Mouse (Mus musculus) embryonic facial prominence, embryonic 10.5 days (tissue): ENCODE measurements around the gene Apc2. TPM values are rescaled to one million over a fixed set of nuclear protein-coding genes. Genes with fewer than 3 reads are reported as not detected.

Source experiments
- DNase-seq: peaks from one replicate; pipeline ENCODE4 v3.0.0-alpha.2; 2017; ENCODE audit warnings: low spot score
- H3K27ac ChIP-seq: fragments of 300-500 bp; sonication (generic); replicated peaks from 2 replicates; pipeline ENCODE4 v1.5.1; 2016; ENCODE audit warnings: mild to moderate bottlenecking
- H3K27me3 ChIP-seq: fragments of 300-500 bp; sonication (generic); replicated peaks from 2 replicates; pipeline ENCODE4 v1.6.1; 2016; ENCODE audit warnings: low read depth, mild to moderate bottlenecking; ENCODE audit not compliant: poor library complexity, severe bottlenecking
- H3K36me3 ChIP-seq: fragments of 300-500 bp; sonication (generic); replicated peaks from 2 replicates; pipeline ENCODE4 v1.6.1; 2016; ENCODE audit warnings: mild to moderate bottlenecking, moderate library complexity
- H3K4me1 ChIP-seq: fragments of 300-500 bp; sonication (generic); 2 replicates; pipeline ENCODE4 v1.6.1; 2016
- H3K4me3 ChIP-seq: fragments of 300-500 bp; sonication (generic); 2 replicates; pipeline ENCODE4 v1.5.1; 2016; ENCODE audit warnings: mild to moderate bottlenecking, moderate library complexity
- H3K9me3 ChIP-seq: fragments of 300-500 bp; sonication (generic); 2 replicates; pipeline ENCODE4 v1.6.1; 2016; ENCODE audit warnings: mild to moderate bottlenecking
- WGBS: fragments of 180-500 bp; shearing (Covaris S2); methylation state at CpG from one replicate; pipeline ENCODE4 v1.1.7; 2016; 5-methylcytosine and 5-hydroxymethylcytosine counted together
- polyA plus RNA-seq: library from polyadenylated mRNA; unstranded; fragments of >200 nt; fragmentation: Nextera tagmentation; extraction: Ambion mirVana; gene quantifications from 2 replicates; pipeline ENCODE4 v1.2.1, GENCODE M21; 2016

Gene Apc2
- polyA plus RNA-seq, 1 experiment from 2014 or later, result 12.6 TPM

- under 1% methylated on average over 34 of the region's 34 CpGs for WGBS
- Histone ChIP-seq H3K27me3 (peaks cover 62% of the 10 kb centered on the region), H3K27ac (peak within 1 kb of the TSS; percentile 83), H3K9me3 (no peaks in the 10 kb centered on the region), H3K4me3 (peak within 1 kb of the TSS; percentile 97), H3K4me1 (peaks cover 76% of the 10 kb centered on the region), H3K36me3 (peaks cover 35% of the 10 kb centered on the region)
- peak; percentile 92 for DNase-seq
Observed at GRCm38 (mm10) chr10:80320340-80320760, 24.6 kb downstream of the Apc2 start, which contains the start of gene 2310011J03Rik. Gene 2310011J03Rik (minus strand): TSS chr10:80320537.

GRCm38 (mm10) chr10:80321014-80321669 is 25.4 kb downstream of the Apc2 start:
- H3K4me3 ChIP-seq, result peak overlapping the region; percentile 97; the same call in 1 of the 2 replicates
- peaks cover 27% of the 10 kb centered on the region for H3K36me3 ChIP-seq
- peaks cover 68% of the 10 kb centered on the region for H3K4me1 ChIP-seq
- H3K27ac ChIP-seq, result 0 out of 2 replicates have a peak overlapping the region, but pooled peaks have one; percentile 54
- DNase-seq, result no peak
- peaks cover 62% of the 10 kb centered on the region for H3K27me3 ChIP-seq
- 77% methylated on average over 6 of the region's 6 CpGs for WGBS
- no peaks in the 10 kb centered on the region for H3K9me3 ChIP-seq

DNA sequence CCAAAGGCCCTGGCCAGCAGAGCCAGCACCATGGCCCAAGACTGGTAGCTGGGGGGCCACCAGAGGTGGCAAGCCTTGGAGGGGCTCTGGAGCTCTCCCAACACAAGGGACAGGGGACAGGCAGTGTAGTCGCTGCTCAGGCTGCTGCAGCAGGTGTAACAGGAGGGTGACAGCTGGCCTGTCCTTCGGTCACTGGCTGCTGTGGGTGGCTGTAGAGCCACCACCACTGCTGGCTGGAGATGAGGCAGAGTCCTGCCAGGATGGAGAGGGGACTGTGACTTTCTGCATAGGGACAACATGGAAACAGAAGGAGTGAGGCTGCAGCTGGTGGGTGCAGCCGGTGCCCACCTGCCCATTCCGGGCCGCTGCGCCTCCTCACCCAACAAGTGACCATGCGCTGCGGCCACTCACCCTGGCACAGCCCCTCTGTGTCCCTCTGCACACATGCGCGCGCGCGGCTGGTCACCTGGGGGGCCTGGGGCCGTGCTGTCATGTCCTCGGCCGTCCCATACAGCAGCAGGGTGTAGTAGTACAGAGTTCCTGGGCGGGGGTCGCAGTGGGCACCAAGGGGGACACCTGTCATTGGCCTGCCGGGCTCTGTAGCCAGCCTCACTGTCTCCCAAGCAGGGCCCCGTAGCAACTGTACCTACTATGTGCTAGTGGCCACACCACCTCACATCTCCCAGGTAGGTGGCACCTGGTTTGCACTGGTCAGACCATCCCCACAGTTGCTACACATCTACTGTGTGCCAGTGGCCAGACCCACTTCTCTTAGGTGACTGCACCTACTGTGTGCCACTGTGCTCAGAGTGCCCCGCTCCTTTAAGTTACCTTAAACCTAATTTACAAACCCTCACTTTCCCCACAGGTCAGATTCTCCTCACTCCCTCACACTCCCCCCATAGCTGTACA is 26.1 kb downstream of the Apc2 start:
- Histone ChIP-seq H3K27me3 (peaks cover 59% of the 10 kb centered on the region), H3K9me3 (no peaks in the 10 kb centered on the region), H3K36me3 (peaks cover 24% of the 10 kb centered on the region), H3K4me3 (peak overlapping the region; percentile 63), H3K4me1 (peaks cover 60% of the 10 kb centered on the region), H3K27ac (0 out of 2 replicates have a peak overlapping the region, but pooled peaks have one; percentile 54)
- DNase-seq, result no peak
- WGBS, result 90% methylated on average over 21 of the region's 21 CpGs

DNA sequence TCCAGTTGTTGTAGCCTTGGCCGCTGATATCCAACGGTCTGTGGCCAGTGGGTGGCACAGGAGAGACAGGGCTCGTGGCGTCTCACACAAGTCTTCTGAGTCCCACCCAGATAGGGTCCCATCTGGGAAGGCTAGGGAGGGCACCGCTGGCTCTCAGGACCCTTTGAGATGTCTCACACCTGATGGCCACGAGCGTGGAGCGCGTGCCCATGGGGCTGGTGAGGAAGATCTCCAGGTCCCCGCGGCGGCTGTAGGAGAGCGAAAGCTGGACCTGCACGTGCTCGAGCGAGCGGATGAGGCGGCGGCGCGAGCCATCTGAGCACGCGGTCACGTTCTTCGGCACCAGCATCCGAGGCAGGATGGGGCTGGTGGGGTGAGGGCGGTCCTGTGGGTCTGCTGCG is 27.0 kb downstream of the Apc2 start:
- WGBS, result 8% methylated on average over 28 of the region's 28 CpGs
- H3K27ac ChIP-seq, result peak overlapping the region; percentile 82
- H3K4me3 ChIP-seq, result peak overlapping the region; percentile 63
- H3K36me3 ChIP-seq, result peaks cover 15% of the 10 kb centered on the region
- peaks cover 59% of the 10 kb centered on the region for H3K27me3 ChIP-seq
- peaks cover 52% of the 10 kb centered on the region for H3K4me1 ChIP-seq
- peak; percentile 54 for DNase-seq
- no peaks in the 10 kb centered on the region for H3K9me3 ChIP-seq

DNA sequence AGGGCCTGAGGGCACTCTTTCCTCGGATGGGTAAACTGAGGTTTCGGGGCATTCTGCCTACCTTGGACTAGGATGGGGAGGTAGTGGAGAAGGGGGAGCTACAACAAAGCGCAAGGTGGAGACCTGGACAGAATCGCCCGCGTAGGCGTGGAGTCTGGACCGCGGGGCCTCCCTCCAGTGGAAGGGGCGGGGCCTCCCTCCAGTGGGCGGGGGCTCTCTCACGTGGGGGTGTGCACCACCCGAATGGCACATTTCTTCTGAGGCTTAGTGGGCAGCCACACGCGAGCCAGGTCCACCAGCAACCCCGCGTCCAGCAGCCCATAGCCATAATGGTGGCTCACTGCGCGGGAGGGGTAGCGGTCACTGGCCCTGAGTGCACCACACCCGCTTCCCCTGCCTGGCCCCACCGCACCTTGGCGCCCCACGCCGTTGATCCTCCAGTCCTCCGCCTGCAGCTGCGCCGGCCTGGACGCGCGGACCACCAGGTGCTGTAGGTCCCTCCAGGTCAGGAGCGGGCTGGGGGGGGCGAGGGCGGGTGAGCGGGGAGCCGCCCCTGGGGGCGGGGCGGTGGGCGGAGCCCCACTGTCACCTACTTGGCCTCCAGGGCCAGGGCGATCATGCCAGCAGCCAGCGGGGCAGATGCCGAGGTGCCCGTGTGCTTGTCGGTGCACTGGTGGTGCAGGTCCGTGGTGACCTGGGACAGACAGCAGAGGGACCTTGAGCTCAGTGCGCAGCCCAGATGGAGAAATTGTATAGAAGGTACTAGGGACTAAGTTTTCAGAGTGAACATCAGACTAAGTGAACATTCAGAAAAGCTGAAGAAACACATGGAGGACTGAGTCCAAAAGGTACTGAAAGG is 27.7 kb downstream of the Apc2 start:
- peaks cover 59% of the 10 kb centered on the region for H3K27me3 ChIP-seq
- H3K4me3 ChIP-seq, result peak overlapping the region; percentile 63
- H3K36me3 ChIP-seq, result peaks cover 9% of the 10 kb centered on the region
- H3K4me1 ChIP-seq, result peaks cover 52% of the 10 kb centered on the region
- peak overlapping the region; percentile 82 for H3K27ac ChIP-seq
- no peaks in the 10 kb centered on the region for H3K9me3 ChIP-seq
- DNase-seq, result peak; percentile 80
- under 1% methylated on average over 46 of the region's 46 CpGs for WGBS

- no peak for DNase-seq
- H3K27me3 ChIP-seq, result peaks cover 66% of the 10 kb centered on the region
- H3K4me1 ChIP-seq, result peaks cover 51% of the 10 kb centered on the region
- H3K27ac ChIP-seq, result no peak overlapping the region
- H3K4me3 ChIP-seq, result peak overlapping the region; percentile 63; the same call in 1 of the 2 replicates
- 80% methylated on average over 17 of the region's 17 CpGs for WGBS
- H3K36me3 ChIP-seq, result no peaks in the 10 kb centered on the region; the same call in 1 of the 2 replicates
- H3K9me3 ChIP-seq, result no peaks in the 10 kb centered on the region
Observed at GRCm38 (mm10) chr10:80324120-80325037, 28.6 kb downstream of the Apc2 start.

- Histone ChIP-seq H3K27ac (no peak overlapping the region), H3K36me3 (no peaks in the 10 kb centered on the region), H3K27me3 (peaks cover 66% of the 10 kb centered on the region), H3K4me3 (no peak overlapping the region), H3K4me1 (peaks cover 50% of the 10 kb centered on the region), H3K9me3 (no peaks in the 10 kb centered on the region)
- 81% methylated on average over 21 of the region's 21 CpGs for WGBS
- DNase-seq, result no peak
Observed at GRCm38 (mm10) chr10:80325045-80325444, 29.3 kb downstream of the Apc2 start.

DNA sequence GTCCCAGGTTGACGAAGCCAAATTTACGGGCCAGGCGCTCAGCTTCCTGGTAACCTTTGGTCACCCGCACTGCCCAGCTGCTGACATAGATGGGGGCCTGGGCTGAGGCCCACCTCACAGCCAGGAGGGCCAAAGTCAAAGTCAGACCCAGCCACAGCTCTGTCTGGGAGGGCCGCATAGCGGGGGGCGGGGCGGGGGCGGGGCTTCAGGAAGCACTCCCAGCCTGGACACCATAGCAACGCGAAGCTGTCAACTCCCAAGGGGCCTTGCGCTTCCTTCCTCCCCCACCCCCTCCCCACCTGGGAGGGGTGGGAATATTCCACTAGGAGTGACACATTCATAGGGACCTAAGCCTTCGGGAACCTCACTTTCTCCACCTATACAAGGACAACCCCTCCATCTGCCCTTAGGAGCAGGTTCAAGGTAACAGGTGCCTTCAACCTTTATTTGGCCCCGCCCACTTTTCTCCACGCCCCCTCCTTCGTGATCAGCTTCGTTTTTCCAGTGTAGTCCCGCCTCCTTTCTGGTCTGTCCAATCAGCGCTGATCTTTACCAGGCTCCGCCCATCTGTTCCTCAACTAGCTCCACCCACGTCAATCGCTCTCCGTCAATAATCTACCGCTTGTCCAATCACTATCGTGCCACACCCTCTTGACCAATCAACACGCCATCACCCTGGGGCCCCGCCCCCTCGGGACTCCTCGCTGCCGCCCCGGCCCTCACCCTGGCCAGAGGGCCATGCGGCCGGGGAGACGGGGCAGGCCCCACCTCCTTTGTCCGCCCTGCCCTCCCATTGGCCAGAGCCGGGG is 33.7 kb downstream of the Apc2 start, which contains the start of the genes Pcsk4 and Reep6:
TSS of gene Pcsk4 (minus strand) at position 226 of the 809 bp plus-strand sequence.
TSS of gene Reep6 (plus strand) at position 681 of the 809 bp plus-strand sequence.
- Histone ChIP-seq H3K27me3 (peaks cover 74% of the 10 kb centered on the region), H3K27ac (peak within 1 kb of the TSS; percentile 71), H3K36me3 (no peaks in the 10 kb centered on the region), H3K4me1 (peaks cover 44% of the 10 kb centered on the region), H3K4me3 (peak within 1 kb of the TSS; percentile 65), H3K9me3 (no peaks in the 10 kb centered on the region)
- DNase-seq, result peak; percentile 99
- 5% methylated on average over 36 of the region's 36 CpGs for WGBS

DNA sequence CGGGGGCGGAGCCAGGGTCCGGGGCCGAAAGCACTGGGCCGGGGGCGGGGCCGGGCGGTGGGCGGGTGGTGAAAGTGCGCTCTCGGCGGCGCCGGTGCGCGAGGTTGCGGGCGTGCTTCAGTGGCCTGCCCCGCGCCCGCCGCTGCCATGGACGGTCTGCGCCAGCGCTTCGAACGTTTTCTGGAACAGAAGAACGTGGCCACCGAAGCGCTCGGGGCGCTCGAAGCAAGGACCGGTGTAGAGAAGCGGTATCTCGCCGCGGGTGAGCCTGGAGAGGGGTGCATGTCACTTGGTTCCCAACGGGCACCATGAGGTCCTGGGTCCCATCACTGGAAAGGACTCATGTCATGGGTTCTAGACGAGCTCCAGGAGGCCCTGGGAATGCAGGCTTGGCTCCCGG is 34.3 kb downstream of the Apc2 start:
- no peak for DNase-seq
- Histone ChIP-seq H3K4me3 (peak overlapping the region; percentile 65), H3K4me1 (peaks cover 42% of the 10 kb centered on the region), H3K27me3 (peaks cover 74% of the 10 kb centered on the region), H3K36me3 (0 out of 2 replicates have a peak, but pooled peaks cover 1% of the 10 kb centered on the region), H3K9me3 (no peaks in the 10 kb centered on the region), H3K27ac (peak overlapping the region; percentile 71)
- 1% methylated on average over 41 of the region's 41 CpGs for WGBS

DNA sequence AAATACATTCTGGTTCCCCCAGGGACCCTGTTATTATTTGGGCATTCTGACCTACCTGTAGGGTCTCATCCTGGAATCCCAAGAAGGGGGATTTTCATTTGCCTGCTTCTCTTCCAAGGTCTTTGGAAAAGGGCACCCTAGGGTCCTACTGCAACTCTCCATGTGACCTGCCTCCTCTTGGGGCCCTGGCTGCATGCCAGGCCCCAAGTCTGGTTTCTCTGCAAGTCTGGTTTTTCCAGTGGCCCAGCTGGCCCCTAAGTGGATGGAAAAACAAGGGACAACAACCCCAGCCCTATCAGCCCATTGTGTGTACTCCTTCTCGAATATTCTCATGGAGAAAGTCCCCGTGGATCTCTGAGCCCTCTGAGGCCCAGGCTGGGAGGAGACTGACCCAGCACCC is 35.1 kb downstream of the Apc2 start:
- Histone ChIP-seq H3K4me1 (peaks cover 40% of the 10 kb centered on the region), H3K27ac (0 out of 2 replicates have a peak overlapping the region, but pooled peaks have one; percentile 30), H3K36me3 (0 out of 2 replicates have a peak, but pooled peaks cover 5% of the 10 kb centered on the region), H3K27me3 (peaks cover 74% of the 10 kb centered on the region), H3K9me3 (no peaks in the 10 kb centered on the region), H3K4me3 (peak overlapping the region; percentile 65)
- 78% methylated on average over 2 of the region's 2 CpGs for WGBS
- no peak for DNase-seq
